Mouse (Mus musculus) lung, embryonic 16.5 days (tissue): ENCODE measurements at regions not wholly inside any gene's neighbourhood (a gene's known extent, or its start where the extent isn't known, plus 50 kb on each side); places are given as distances from the start of the nearest gene placed in this dataset.
A peak's percentile ranks its signal among the peaks of the same experiment; 100 is the strongest.

Experiments
- ATAC-seq: fragments of 200-750 bp; cut with Nextera tagmentation; 2 replicates; pipeline ENCODE4 v1.8.0; 2017; ENCODE audit warnings: low read depth, mild to moderate bottlenecking, moderate library complexity
- H3K27ac ChIP-seq: fragments of 300-500 bp; sonication (generic); 2 replicates; pipeline ENCODE4 v1.5.1; 2014; ENCODE audit warnings: mild to moderate bottlenecking, control low read depth, low read length
- H3K27me3 ChIP-seq: fragments of 300-500 bp; sonication (generic); 2 replicates; pipeline ENCODE4 v1.6.1; 2014; ENCODE audit warnings: low read depth, low read length, mixed read lengths; ENCODE audit not compliant: control insufficient read depth, insufficient read depth
- H3K36me3 ChIP-seq: fragments of 300-500 bp; sonication (generic); 2 replicates; pipeline ENCODE4 v1.6.1; 2014; ENCODE audit warnings: low read length; ENCODE audit not compliant: control insufficient read depth, insufficient read depth
- H3K4me1 ChIP-seq: fragments of 300-500 bp; sonication (generic); replicated peaks from 2 replicates; pipeline ENCODE4 v1.6.1; 2014; ENCODE audit warnings: low read length, mixed read lengths; ENCODE audit not compliant: control insufficient read depth, insufficient read depth
- H3K4me2 ChIP-seq: fragments of 300-500 bp; sonication (generic); 2 replicates; pipeline ENCODE4 v1.6.1; 2014; ENCODE audit warnings: low read depth, low read length, control low read depth
- H3K4me3 ChIP-seq: fragments of 300-500 bp; sonication (generic); 2 replicates; pipeline ENCODE4 v1.5.1; 2014; ENCODE audit warnings: mild to moderate bottlenecking, low read length, control low read depth
- H3K9ac ChIP-seq: fragments of 300-500 bp; sonication (generic); 2 replicates; pipeline ENCODE4 v1.6.1; 2014; ENCODE audit warnings: low read length, control low read depth
- H3K9me3 ChIP-seq: fragments of 300-500 bp; sonication (generic); 2 replicates; pipeline ENCODE4 v1.6.1; 2016; ENCODE audit warnings: low read length; ENCODE audit not compliant: control insufficient read depth
- WGBS: fragments of 180-500 bp; shearing (Covaris S2); extraction: QIAGEN DNeasy Blood & Tissue Kit; methylation state at CpG from one replicate; pipeline ENCODE4 v1.1.7; 2014; 5-methylcytosine and 5-hydroxymethylcytosine counted together

DNA sequence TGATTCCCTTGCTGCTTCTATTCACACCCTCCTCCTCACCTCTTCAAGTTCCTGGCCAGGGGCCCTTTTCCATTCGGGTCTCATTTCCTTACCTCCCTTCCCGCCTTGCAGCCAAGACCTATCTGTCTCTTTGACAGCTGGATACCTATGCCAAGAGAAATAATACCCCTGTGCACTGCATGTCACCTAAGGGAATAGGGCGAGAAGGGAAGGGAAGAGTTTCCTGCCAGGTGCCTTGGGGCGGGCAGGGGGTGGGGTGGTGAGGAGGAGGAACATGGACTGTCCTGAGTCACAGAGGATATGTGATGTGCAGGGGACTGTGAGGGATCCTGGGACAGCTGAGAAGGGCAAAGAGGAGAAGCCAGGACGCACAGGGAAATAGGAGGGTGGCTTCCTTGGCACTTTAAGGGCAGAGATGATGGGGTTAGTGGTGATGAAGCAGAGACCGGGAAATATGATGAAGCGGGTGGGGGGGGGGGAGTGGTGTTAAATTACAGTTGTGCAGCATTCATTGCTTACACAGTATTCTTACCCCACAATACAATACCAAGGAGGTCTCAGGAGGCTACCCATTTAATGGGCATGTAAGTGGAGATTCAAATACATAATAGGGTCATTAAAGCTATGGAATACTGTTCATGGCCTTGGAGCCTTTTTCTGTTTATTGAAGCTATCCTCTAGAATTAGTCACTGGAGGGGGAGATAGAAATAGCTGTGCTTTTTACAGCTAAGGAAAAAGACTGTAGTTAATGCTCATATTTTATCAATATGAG is 278.0 kb downstream of the 1500009L16Rik start:
- WGBS: 51% methylated on average over 7 of the region's 7 CpGs
- H3K4me3 ChIP-seq: no peak overlapping the region
- H3K4me1 ChIP-seq: peaks cover 12% of the 10 kb centered on the region
- H3K4me2 ChIP-seq: no peak overlapping the region
- ATAC-seq: no peak
- H3K27ac ChIP-seq: no peak overlapping the region
- no peaks in the 10 kb centered on the region for H3K36me3 ChIP-seq
- H3K9me3 ChIP-seq: no peaks in the 10 kb centered on the region
- no peaks in the 10 kb centered on the region for H3K27me3 ChIP-seq
- no peak overlapping the region for H3K9ac ChIP-seq

DNA sequence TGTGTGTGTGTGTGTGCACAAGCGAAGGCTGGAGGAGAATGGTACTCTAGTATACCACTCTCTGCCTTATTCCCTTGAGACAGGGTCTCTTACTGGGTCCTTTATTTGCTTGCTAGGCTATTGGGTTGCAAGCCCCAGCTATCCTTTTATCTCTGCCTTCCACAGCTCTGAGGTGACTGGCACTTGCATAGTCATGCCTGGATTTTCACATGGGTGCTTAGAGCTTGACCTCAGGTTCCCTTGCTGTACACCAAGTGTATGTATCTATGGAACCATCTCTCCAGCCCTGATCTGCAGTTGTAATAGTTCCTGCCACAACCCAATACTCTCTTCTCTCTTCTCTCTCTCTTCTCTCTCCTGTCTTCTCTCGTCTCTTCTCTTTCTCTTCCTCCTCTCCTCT is 280.1 kb downstream of the 1500009L16Rik start:
- Histone ChIP-seq H3K9ac (no peak overlapping the region), H3K27me3 (no peaks in the 10 kb centered on the region), H3K9me3 (no peaks in the 10 kb centered on the region), H3K4me3 (no peak overlapping the region), H3K4me2 (no peak overlapping the region), H3K27ac (no peak overlapping the region), H3K36me3 (no peaks in the 10 kb centered on the region), H3K4me1 (peaks cover 6% of the 10 kb centered on the region; the same call in 1 of the 2 replicates)
- no peak for ATAC-seq
- 55% methylated on average over 2 of the region's 2 CpGs for WGBS

DNA sequence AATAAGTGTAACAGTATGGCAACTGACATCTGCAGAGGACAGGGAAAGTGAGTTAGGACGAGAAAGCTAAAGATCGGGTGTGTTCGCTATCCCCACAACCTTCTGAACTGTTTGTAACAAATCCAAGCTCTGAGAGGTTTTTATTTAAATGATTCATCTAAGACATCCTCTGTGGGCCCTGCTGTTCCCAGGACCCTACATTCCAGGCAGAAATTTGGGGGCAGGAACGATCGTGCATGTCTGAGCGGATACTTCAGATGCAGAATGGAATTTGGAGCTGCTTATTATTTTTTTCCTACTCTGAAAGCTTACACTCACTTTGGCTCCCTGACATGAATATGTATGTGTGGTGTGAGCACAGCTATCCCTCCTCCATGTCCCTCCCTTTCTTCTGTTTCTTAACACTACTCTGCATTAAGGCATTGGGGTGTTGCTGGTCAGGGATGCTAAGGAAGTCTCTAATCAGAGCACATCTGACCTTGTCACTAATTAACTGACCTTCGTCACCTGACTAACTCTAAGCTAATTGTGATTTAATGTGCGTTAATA is 281.0 kb downstream of the 1500009L16Rik start:
- H3K9me3 ChIP-seq: no peaks in the 10 kb centered on the region
- H3K4me3 ChIP-seq: no peak overlapping the region
- WGBS: 51% methylated on average over 8 of the region's 8 CpGs
- H3K36me3 ChIP-seq: no peaks in the 10 kb centered on the region
- peak; percentile 43; the same call in 1 of the 2 replicates for ATAC-seq
- H3K27me3 ChIP-seq: no peaks in the 10 kb centered on the region
- no peak overlapping the region for H3K27ac ChIP-seq
- H3K9ac ChIP-seq: no peak overlapping the region
- no peak overlapping the region for H3K4me2 ChIP-seq
- peaks cover 3% of the 10 kb centered on the region; the same call in 1 of the 2 replicates for H3K4me1 ChIP-seq

DNA sequence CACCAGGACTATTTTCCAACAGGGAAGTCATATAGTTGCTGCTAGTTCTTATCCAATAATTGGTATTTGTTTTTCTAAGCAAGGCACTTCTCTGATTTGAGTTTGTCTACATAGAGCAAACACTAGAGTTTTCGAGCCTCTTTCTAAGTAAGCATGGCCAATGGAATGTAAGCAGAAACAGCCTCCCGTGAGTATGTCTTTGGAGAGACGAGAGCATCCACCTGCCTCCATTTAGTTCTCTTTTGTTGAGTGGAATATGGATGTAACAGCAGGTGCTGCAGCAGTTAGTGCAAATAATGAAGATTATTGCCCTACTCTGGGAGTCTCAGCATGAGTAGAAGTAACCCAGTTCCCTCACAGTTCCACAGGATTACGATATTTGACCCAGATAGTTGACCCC is 286.3 kb downstream of the 1500009L16Rik start:
- WGBS: 41% methylated on average over 4 of the region's 4 CpGs
- Histone ChIP-seq H3K27me3 (no peaks in the 10 kb centered on the region), H3K9me3 (no peaks in the 10 kb centered on the region), H3K9ac (no peak overlapping the region), H3K36me3 (no peaks in the 10 kb centered on the region), H3K27ac (peak overlapping the region; percentile 60), H3K4me2 (no peak overlapping the region), H3K4me1 (peaks cover 5% of the 10 kb centered on the region; the same call in 1 of the 2 replicates), H3K4me3 (no peak overlapping the region)
- peak; percentile 93 for ATAC-seq

DNA sequence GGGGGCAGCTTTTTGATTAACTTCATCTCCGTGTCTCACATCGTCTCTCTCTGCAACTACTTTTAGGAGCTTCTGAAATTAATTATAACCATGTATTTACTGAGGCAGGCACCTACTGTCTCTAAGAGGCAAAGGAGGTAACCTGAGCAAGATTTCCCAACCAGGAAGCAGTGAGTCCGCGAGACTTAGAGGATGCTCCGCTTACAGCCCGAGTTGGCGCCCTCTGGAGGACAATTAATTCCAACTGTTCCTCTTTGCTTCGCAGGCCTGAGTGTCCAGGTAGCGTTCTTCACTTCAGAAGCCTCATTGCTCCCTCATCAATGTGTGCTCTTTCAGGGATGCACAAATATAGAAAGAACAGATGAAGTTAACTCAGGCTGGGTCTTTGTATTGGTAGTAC is 296.7 kb downstream of the 1500009L16Rik start:
- peaks cover 5% of the 10 kb centered on the region for H3K4me1 ChIP-seq
- WGBS: 21% methylated on average over 9 of the region's 9 CpGs
- no peaks in the 10 kb centered on the region for H3K27me3 ChIP-seq
- no peak overlapping the region for H3K4me3 ChIP-seq
- no peak overlapping the region for H3K27ac ChIP-seq
- H3K36me3 ChIP-seq: no peaks in the 10 kb centered on the region
- H3K9me3 ChIP-seq: no peaks in the 10 kb centered on the region
- H3K4me2 ChIP-seq: no peak overlapping the region
- ATAC-seq: peak; percentile 21; the same call in 1 of the 2 replicates
- H3K9ac ChIP-seq: no peak overlapping the region

DNA sequence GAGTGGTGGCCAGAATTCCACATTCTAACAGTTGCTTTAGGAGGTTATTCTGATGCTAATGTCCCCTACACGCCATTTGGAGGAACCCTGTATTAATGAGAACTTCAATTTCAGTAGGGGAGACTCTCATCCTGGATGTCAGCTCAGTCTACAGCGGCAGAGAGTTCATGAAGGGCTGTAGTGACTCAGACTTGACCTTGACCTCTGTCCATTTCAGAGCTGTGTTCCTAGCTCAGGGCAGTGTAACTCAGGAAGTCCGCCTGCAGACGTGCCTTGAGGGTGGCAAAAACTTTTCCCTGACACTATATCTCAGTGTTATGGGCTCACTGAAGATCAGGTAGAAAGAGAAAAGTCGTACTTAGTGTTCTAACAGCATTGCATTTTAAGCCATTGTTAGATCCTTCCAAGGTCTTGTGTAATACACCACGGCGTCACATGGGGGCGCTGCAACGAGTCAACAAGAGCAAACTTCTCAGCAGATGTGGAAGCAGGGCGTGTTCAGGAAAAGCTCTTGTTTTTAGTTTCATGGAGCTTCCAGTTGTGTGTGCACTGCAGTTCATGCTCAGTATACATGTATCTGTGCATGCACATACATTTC is 297.5 kb downstream of the 1500009L16Rik start:
- 51% methylated on average over 10 of the region's 10 CpGs for WGBS

DNA sequence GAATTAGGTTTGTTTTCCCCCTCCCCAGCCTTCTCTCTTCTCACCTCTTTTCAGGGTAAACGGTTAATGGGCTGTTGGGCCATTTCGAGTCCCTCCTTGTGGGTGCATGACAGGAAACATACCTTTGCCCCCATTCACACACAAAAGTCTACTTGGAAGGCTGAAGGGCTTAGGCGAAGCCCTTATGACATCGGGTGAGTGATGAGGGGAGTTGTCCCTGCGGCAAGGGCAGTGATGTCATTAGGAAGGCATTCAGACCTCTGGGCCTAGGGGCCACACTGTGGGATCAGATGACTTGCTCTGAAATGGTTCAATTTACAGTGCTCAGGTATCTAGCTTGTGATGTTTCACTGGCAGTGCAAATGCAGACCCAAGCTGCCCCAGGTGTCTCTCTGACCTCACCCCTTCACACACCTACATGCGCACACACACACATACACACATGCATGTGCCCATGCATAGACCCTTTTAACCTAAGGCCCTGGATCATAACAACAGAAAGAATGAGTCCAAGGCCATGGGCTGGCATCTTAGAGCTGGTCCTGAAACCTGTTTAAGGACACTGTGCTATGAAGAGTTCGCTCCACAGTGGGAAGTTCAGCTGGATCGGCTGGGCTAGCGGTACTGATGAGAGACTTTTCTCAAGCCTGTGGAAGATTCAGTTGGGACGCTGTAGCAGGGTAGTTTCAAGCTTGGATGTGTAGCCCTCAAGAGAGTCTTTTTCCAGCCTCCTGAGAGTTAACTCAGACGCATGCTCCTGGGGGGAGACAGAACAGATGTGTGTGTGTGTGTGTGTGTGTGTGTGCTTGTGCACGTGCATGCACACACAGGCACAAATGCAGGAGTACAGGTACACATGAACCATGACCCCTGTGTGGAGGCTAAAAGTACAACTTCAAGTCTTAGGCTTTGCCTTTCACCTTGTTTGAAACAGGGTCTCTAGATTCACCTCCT is 298.8 kb downstream of the 1500009L16Rik start:
- no peaks in the 10 kb centered on the region for H3K27me3 ChIP-seq
- peaks cover 6% of the 10 kb centered on the region for H3K4me1 ChIP-seq
- no peaks in the 10 kb centered on the region for H3K36me3 ChIP-seq
- no peak overlapping the region for H3K4me2 ChIP-seq
- no peak overlapping the region for H3K27ac ChIP-seq
- no peak overlapping the region for H3K9ac ChIP-seq
- 56% methylated on average over 12 of the region's 12 CpGs for WGBS
- no peaks in the 10 kb centered on the region for H3K9me3 ChIP-seq
- no peak overlapping the region for H3K4me3 ChIP-seq
- ATAC-seq: peak; percentile 40; the same call in 1 of the 2 replicates

More for the DNA sequence above, 297.5 kb downstream of the 1500009L16Rik start:
- Histone ChIP-seq H3K4me3 (no peak overlapping the region), H3K4me2 (no peak overlapping the region), H3K9me3 (no peaks in the 10 kb centered on the region), H3K27ac (no peak overlapping the region), H3K27me3 (no peaks in the 10 kb centered on the region), H3K36me3 (no peaks in the 10 kb centered on the region), H3K9ac (no peak overlapping the region), H3K4me1 (peaks cover 6% of the 10 kb centered on the region)
- no peak for ATAC-seq

DNA sequence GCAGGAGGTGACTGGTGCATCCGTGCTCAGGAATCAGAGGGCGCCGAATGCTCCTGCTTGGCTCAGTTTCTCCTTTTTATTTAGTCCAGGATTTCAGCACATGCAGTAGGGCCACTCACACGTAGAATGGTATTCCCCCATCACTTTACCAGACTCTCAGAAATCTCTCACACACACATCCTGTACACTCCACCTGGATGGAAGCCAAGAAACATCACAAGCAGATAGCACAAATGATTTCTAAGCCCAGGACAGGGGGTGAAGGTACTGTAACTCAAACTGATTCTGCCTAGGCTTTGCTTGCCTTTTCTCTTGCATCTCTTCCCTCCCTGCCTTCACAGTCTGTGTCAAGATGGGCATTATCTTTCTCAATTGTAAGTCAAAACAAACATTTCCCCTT is 301.6 kb downstream of the 1500009L16Rik start:
- Histone ChIP-seq H3K4me1 (peaks cover 6% of the 10 kb centered on the region), H3K36me3 (no peaks in the 10 kb centered on the region), H3K4me2 (no peak overlapping the region), H3K4me3 (no peak overlapping the region), H3K27me3 (no peaks in the 10 kb centered on the region), H3K9me3 (no peaks in the 10 kb centered on the region), H3K27ac (no peak overlapping the region), H3K9ac (no peak overlapping the region)
- WGBS: 44% methylated on average over 4 of the region's 4 CpGs
- no peak for ATAC-seq
